Mouse (Mus musculus) neural tube, embryonic 14.5 days (tissue): Measurements from ENCODE around the gene Notum. TPM values are rescaled to one million over a fixed set of nuclear protein-coding genes. Genes with fewer than 3 reads are reported as not detected.
A peak's percentile ranks its signal among the peaks of the same experiment; 100 is the strongest.
"Not testable (repeated sequence)": the region's sequence is repeated elsewhere in the genome, so short reads cannot be mapped to it uniquely, and the experiment has no call there.

Experiments used
- ATAC-seq: fragments of 200-750 bp; cut with Nextera tagmentation; 2 replicates; pipeline ENCODE4 v1.8.0; 2017; ENCODE audit warnings: low read depth, mild to moderate bottlenecking, moderate TSS enrichment, moderate library complexity
- H3K27ac ChIP-seq: fragments of 300-500 bp; sonication (generic); 2 replicates; pipeline ENCODE4 v1.5.1; 2014; ENCODE audit warnings: low read depth, mild to moderate bottlenecking, control low read depth, low read length, moderate library complexity, mixed read lengths
- H3K27me3 ChIP-seq: fragments of 300-500 bp; sonication (generic); 2 replicates; pipeline ENCODE4 v1.6.1; 2014; ENCODE audit warnings: low read length; ENCODE audit not compliant: control insufficient read depth, insufficient read depth
- H3K36me3 ChIP-seq: fragments of 300-500 bp; sonication (generic); 2 replicates; pipeline ENCODE4 v1.6.1; 2014; ENCODE audit warnings: low read length, mixed read lengths; ENCODE audit not compliant: control insufficient read depth, insufficient read depth
- H3K4me1 ChIP-seq: fragments of 300-500 bp; sonication (generic); 2 replicates; pipeline ENCODE4 v1.6.1; 2014; ENCODE audit warnings: low read length; ENCODE audit not compliant: control insufficient read depth, insufficient read depth
- H3K4me2 ChIP-seq: fragments of 300-500 bp; sonication (generic); 2 replicates; pipeline ENCODE4 v1.6.1; 2014; ENCODE audit warnings: mild to moderate bottlenecking, low read depth, low read length, control low read depth
- H3K4me3 ChIP-seq: fragments of 300-500 bp; sonication (generic); 2 replicates; pipeline ENCODE4 v1.5.1; 2014; ENCODE audit warnings: low read depth, low read length, control low read depth, mixed read lengths
- H3K9ac ChIP-seq: fragments of 300-500 bp; sonication (generic); replicated peaks from 2 replicates; pipeline ENCODE4 v1.6.1; 2014; ENCODE audit warnings: low read depth, mild to moderate bottlenecking, control low read depth, low read length, mixed read lengths
- H3K9me3 ChIP-seq: fragments of 300-500 bp; sonication (generic); 2 replicates; pipeline ENCODE4 v1.6.1; 2016; ENCODE audit warnings: low read length; ENCODE audit not compliant: control insufficient read depth
- WGBS: fragments of 180-500 bp; shearing (Covaris S2); extraction: QIAGEN DNeasy Blood & Tissue Kit; methylation state at CpG from one replicate; pipeline ENCODE4 v1.1.7; 2014; 5-methylcytosine and 5-hydroxymethylcytosine counted together
- polyA plus RNA-seq: library from polyadenylated mRNA; unstranded; fragments of >200 nt; fragmentation: Nextera tagmentation; extraction: Ambion mirVana; gene quantifications from 2 replicates; pipeline ENCODE4 v1.2.1, GENCODE M21; 2014

Gene Notum
- polyA plus RNA-seq, 1 experiment from 2014 or later, result 1.3 TPM

GRCm38 (mm10) chr11:120683536-120683935 lies 22.6 kb upstream of the Notum start:
- 85% methylated on average over 3 of the region's 3 CpGs for WGBS
- Histone ChIP-seq H3K4me3 (no peak overlapping the region), H3K9me3 (no peaks in the 10 kb centered on the region), H3K36me3 (peaks cover 40% of the 10 kb centered on the region), H3K27ac (no peak overlapping the region), H3K4me1 (no peaks in the 10 kb centered on the region), H3K9ac (no peak overlapping the region), H3K4me2 (no peak overlapping the region), H3K27me3 (no peaks in the 10 kb centered on the region)
- no peak for ATAC-seq

GRCm38 (mm10) chr11:120682683-120683082 lies 21.7 kb upstream of the Notum start:
- no peaks in the 10 kb centered on the region for H3K27me3 ChIP-seq
- no peak overlapping the region for H3K9ac ChIP-seq
- H3K4me3 ChIP-seq, result no peak overlapping the region
- no peak for ATAC-seq
- no peaks in the 10 kb centered on the region for H3K4me1 ChIP-seq
- peaks cover 40% of the 10 kb centered on the region for H3K36me3 ChIP-seq
- H3K9me3 ChIP-seq, result no peaks in the 10 kb centered on the region
- H3K4me2 ChIP-seq, result no peak overlapping the region
- WGBS, result 90% methylated on average over 5 of the region's 5 CpGs
- no peak overlapping the region for H3K27ac ChIP-seq

GRCm38 (mm10) chr11:120679909-120680308 lies 18.9 kb upstream of the Notum start:
- Histone ChIP-seq H3K4me3 (no peak overlapping the region), H3K27ac (no peak overlapping the region), H3K4me1 (no peaks in the 10 kb centered on the region), H3K9me3 (no peaks in the 10 kb centered on the region), H3K27me3 (no peaks in the 10 kb centered on the region), H3K4me2 (no peak overlapping the region), H3K36me3 (peaks cover 32% of the 10 kb centered on the region), H3K9ac (no peak overlapping the region)
- ATAC-seq, result no peak
- 94% methylated on average over 3 of the region's 3 CpGs for WGBS

GRCm38 (mm10) chr11:120676951-120677350 lies 16.0 kb upstream of the Notum start:
- no peak for ATAC-seq
- Histone ChIP-seq H3K9ac (no peak overlapping the region), H3K4me1 (peaks cover 4% of the 10 kb centered on the region), H3K9me3 (no peaks in the 10 kb centered on the region), H3K27ac (no peak overlapping the region), H3K4me3 (no peak overlapping the region), H3K27me3 (no peaks in the 10 kb centered on the region), H3K4me2 (no peak overlapping the region), H3K36me3 (peaks cover 28% of the 10 kb centered on the region)
- 93% methylated on average over 4 of the region's 4 CpGs for WGBS

GRCm38 (mm10) chr11:120675875-120676274 lies 14.9 kb upstream of the Notum start:
- H3K4me2 ChIP-seq, H3K9ac ChIP-seq, H3K27ac ChIP-seq, ATAC-seq, H3K4me1 ChIP-seq, H3K27me3 ChIP-seq, H3K4me3 ChIP-seq, H3K9me3 ChIP-seq: not testable (repeated sequence)
- peaks cover 28% of the 10 kb centered on the region for H3K36me3 ChIP-seq
- WGBS, result 95% methylated on average over 4 of the region's 5 CpGs

GRCm38 (mm10) chr11:120673594-120674122 lies 12.7 kb upstream of the Notum start:
- WGBS, result 40% methylated on average over 12 of the region's 12 CpGs
- H3K36me3 ChIP-seq, result peaks cover 13% of the 10 kb centered on the region; the same call in 1 of the 2 replicates
- H3K4me3 ChIP-seq, result peak overlapping the region; percentile 56
- peak; percentile 28; the same call in 1 of the 2 replicates for ATAC-seq
- H3K4me1 ChIP-seq, result peaks cover 4% of the 10 kb centered on the region
- peak overlapping the region; percentile 70 for H3K9ac ChIP-seq
- H3K4me2 ChIP-seq, result peak overlapping the region; percentile 79
- H3K27ac ChIP-seq, result peak overlapping the region; percentile 78
- H3K9me3 ChIP-seq, result no peaks in the 10 kb centered on the region
- no peaks in the 10 kb centered on the region for H3K27me3 ChIP-seq

- Histone ChIP-seq H3K4me1 (peaks cover 4% of the 10 kb centered on the region), H3K27ac (peak within 1 kb of the TSS; percentile 78), H3K4me3 (peak within 1 kb of the TSS; percentile 56), H3K27me3 (no peaks in the 10 kb centered on the region), H3K9ac (peak within 1 kb of the TSS; percentile 70), H3K4me2 (peak within 1 kb of the TSS; percentile 79), H3K36me3 (peaks cover 6% of the 10 kb centered on the region; the same call in 1 of the 2 replicates), H3K9me3 (no peaks in the 10 kb centered on the region)
- peak; percentile 97 for ATAC-seq
- WGBS, result 1% methylated on average over 73 of the region's 83 CpGs
These were observed 12.0 kb upstream of the Notum start, which contains the start of gene Aspscr1 for GRCm38 (mm10) chr11:120672687-120673593. TSS of gene Aspscr1 (plus strand) at chr11:120672973.

- H3K27ac ChIP-seq, result no peak overlapping the region
- no peak overlapping the region for H3K4me3 ChIP-seq
- H3K27me3 ChIP-seq, result peaks cover 12% of the 10 kb centered on the region
- no peak overlapping the region for H3K9ac ChIP-seq
- no peaks in the 10 kb centered on the region for H3K36me3 ChIP-seq
- H3K9me3 ChIP-seq, result no peaks in the 10 kb centered on the region
- 3% methylated on average over 3 of the region's 3 CpGs for WGBS
- H3K4me2 ChIP-seq, result no peak overlapping the region
- ATAC-seq, result no peak
- H3K4me1 ChIP-seq, result no peaks in the 10 kb centered on the region
These were observed 5.6 kb upstream of the Notum start for GRCm38 (mm10) chr11:120666617-120667016.

GRCm38 (mm10) chr11:120665406-120665805 lies 4.4 kb upstream of the Notum start:
- H3K4me1 ChIP-seq, result peaks cover 8% of the 10 kb centered on the region; the same call in 1 of the 2 replicates
- H3K4me3 ChIP-seq, result no peak overlapping the region
- H3K36me3 ChIP-seq, result no peaks in the 10 kb centered on the region
- peaks cover 20% of the 10 kb centered on the region for H3K27me3 ChIP-seq
- no peaks in the 10 kb centered on the region for H3K9me3 ChIP-seq
- no peak overlapping the region for H3K27ac ChIP-seq
- no peak overlapping the region for H3K9ac ChIP-seq
- no peak for ATAC-seq
- 74% methylated on average over 3 of the region's 3 CpGs for WGBS
- no peak overlapping the region for H3K4me2 ChIP-seq
